Mouse (Mus musculus): ENCODE measurements at regions not wholly inside any gene's neighbourhood (a gene's known extent, or its start where the extent isn't known, plus 50 kb on each side); places are given as distances from the start of the nearest gene placed in this dataset.

DNA sequence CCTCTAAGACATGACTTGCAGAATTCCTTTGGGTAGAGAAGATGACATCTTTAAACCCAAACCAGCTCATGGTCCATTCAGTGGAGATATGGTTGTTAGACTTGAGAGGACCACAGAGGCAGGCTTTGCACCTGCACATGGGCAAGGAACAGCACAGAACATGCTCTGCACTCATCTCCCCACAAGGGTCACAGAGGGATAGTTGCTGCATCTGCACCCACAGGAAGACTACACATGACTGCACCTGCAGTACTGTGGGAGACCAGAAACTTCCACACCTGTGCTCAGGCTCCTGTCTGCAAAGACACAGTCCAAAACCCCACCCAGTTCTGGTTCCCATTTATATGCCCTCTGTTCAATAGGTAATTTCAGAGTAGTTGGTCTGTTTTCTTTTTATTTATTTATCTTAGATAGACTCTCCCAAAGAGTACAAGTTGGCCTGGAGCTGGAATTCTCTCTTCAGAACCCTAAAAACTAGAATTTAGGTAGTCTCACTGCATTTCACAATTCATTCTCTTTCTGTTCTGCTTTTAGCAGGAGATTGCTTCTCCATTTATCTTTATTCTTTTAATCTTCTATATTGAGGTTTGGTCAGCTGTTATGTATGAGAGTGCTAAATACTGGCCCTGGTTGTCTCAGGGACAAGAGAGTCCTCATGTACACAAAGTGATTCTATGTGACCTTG, 110.4 kb downstream of the Cysltr2 start (continued):
- TF ChIP-seq GABPA (IDR thresholded peaks at IDR 0.05; ENCODE audit: insufficient replicate concordance, low read depth, low read length), result no peak
- TF ChIP-seq MEF2A (IDR thresholded peaks at IDR 0.05; ENCODE audit: borderline replicate concordance, low read depth, low read length), result peak; percentile 41; the same call in 1 of the 2 replicates
- peak; percentile 33; the same call in 1 of the 2 replicates for TF ChIP-seq JUN (IDR thresholded peaks at IDR 0.05; ENCODE audit: insufficient read depth, low read depth, low read length)
- peak; percentile 70 for TF ChIP-seq ETS1 (conservative IDR thresholded peaks at IDR 0.05; ENCODE audit: low read depth, low read length)
- peak; percentile 92 for TF ChIP-seq TCF12 (IDR thresholded peaks at IDR 0.05; ENCODE audit: low read depth, low read length)
- peak; percentile 80 for TF ChIP-seq BHLHE40 (IDR thresholded peaks at IDR 0.05; ENCODE audit: low read depth, low read length)
- peak; percentile 11 for TF ChIP-seq RAD21 (IDR thresholded peaks at IDR 0.05; ENCODE audit: low read depth, low read length)
- no peak for TF ChIP-seq USF2 (conservative IDR thresholded peaks at IDR 0.05; ENCODE audit: low read depth, low read length)

DNA sequence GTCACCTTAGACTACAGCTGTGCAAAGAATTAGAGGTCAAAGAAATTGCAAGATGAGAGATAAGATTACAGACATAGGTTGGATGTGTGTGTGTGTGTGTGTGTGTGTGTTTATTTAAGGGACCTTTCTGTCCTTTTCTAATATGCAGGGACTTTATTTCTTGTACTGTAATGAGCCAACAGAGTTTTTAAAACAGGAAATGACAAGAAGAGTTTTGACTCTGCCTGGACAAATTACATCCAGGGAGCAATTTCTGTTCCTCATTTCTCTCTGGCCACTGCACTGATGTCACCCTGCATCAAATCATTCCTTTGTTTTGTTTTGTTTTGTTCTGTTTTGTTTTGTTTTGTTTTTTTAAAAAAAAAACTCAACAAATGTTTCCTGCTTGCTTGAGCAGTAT, 115.3 kb downstream of the Cysltr2 start:
- peaks cover 1% of the 10 kb centered on the region for H3K27me3 ChIP-seq (replicated peaks)
- dilution Hi-C loops (cut with MboI; ENCODE audit: extremely low pct_ligation_motif_present, extremely low pct_unique_long_range_greater_than_20kb, low sequenced_read_pairs) (no loop called here), in situ Hi-C loops (cut with MboI; ENCODE audit: low pct_ligation_motif_present, low pct_unique_long_range_greater_than_20kb, low sequenced_read_pairs) (no loop called here)
- peak overlapping the region; percentile 56; the same call in 1 of the 2 replicates for H3K9ac ChIP-seq (ENCODE audit: insufficient read depth, low read depth)
- H3K4me2 ChIP-seq (ENCODE audit: insufficient read depth, low read depth, poor library complexity, severe bottlenecking), result peak overlapping the region; percentile 34
- H3K4me1 ChIP-seq (ENCODE audit: control insufficient read depth in 1 of 2, insufficient read depth in 2 of 2), result peaks cover 20 to 66% of the 10 kb centered on the region in 2 experiments
- no peaks in the 10 kb centered on the region for H3K9me3 ChIP-seq (replicated peaks; ENCODE audit: low read length)
- H3K79me2 ChIP-seq (replicated peaks; ENCODE audit: control insufficient read depth, extremely low read depth, insufficient read depth, poor library complexity, severe bottlenecking), result no peaks in the 10 kb centered on the region
- H3K4me3 ChIP-seq (replicated peaks in 1 of 3; ENCODE audit: low read depth in 2 of 3, low read length in 2 of 3, poor library complexity in 1 of 3), result no peak overlapping the region
- H3K36me3 ChIP-seq (replicated peaks in 1 of 2; ENCODE audit: control insufficient read depth in 1 of 2, insufficient read depth in 1 of 2, low read length in 1 of 2), result no peaks in the 10 kb centered on the region
- peak overlapping the region; percentile 60 for H3K27ac ChIP-seq (ENCODE audit: insufficient read depth, low read depth)
- TF ChIP-seq ELF1 (IDR thresholded peaks at IDR 0.05; ENCODE audit: low read depth, low read length), result peak; percentile 43; the same call in 1 of the 2 replicates
- TF ChIP-seq USF2 (conservative IDR thresholded peaks at IDR 0.05; ENCODE audit: low read depth, low read length), result no peak
- TF ChIP-seq MEF2A (IDR thresholded peaks at IDR 0.05; ENCODE audit: borderline replicate concordance, low read depth, low read length), result peak; percentile 87
- TF ChIP-seq NRF1 (IDR thresholded peaks at IDR 0.05; ENCODE audit: low read depth, low read length), result no peak
- peak; percentile 95 for TF ChIP-seq JUND (conservative IDR thresholded peaks at IDR 0.05; ENCODE audit: low read depth, low read length)
- peak; percentile 62; the same call in 1 of the 2 replicates for TF ChIP-seq MAFK (IDR thresholded peaks at IDR 0.05; ENCODE audit: insufficient replicate concordance, low read length)
- no peak for TF ChIP-seq SMC3 (IDR thresholded peaks at IDR 0.05; ENCODE audit: low read depth, low read length)
- peak; percentile 98 for TF ChIP-seq EP300 (IDR thresholded peaks at IDR 0.05; ENCODE audit: low read length)
- TF ChIP-seq ZNF384 (IDR thresholded peaks at IDR 0.05; ENCODE audit: low read depth, low read length), result no peak; the same call in 1 of the 2 replicates
- TF ChIP-seq CTCF (conservative IDR thresholded peaks at IDR 0.05 in 1 of 2, IDR thresholded peaks at IDR 0.05 in 1 of 2; ENCODE audit: low read depth in 2 of 2, low read length in 2 of 2), result no peak
- TF ChIP-seq TCF12 (IDR thresholded peaks at IDR 0.05; ENCODE audit: low read depth, low read length), result peak; percentile 87
- TF ChIP-seq MYC (IDR thresholded peaks at IDR 0.05; ENCODE audit: low read depth, low read length), result no peak
- TF ChIP-seq TBP (conservative IDR thresholded peaks at IDR 0.05; ENCODE audit: low read depth, low read length), result 0 out of 2 replicates have a peak, but pooled peaks have one; percentile 17
- TF ChIP-seq BHLHE40 (IDR thresholded peaks at IDR 0.05; ENCODE audit: low read depth, low read length), result peak; percentile 70
- TF ChIP-seq ETS1 (conservative IDR thresholded peaks at IDR 0.05; ENCODE audit: low read depth, low read length), result peak; percentile 82
- TF ChIP-seq JUN (IDR thresholded peaks at IDR 0.05; ENCODE audit: insufficient read depth, low read depth, low read length), result peak; percentile 90
- peak; percentile 99 for TF ChIP-seq IRF4 (IDR thresholded peaks at IDR 0.05; ENCODE audit: low read depth, low read length)
- 0 out of 2 replicates have a peak, but pooled peaks have one; percentile 6 for TF ChIP-seq CHD1 (IDR thresholded peaks at IDR 0.05; ENCODE audit: low read depth, low read length)
- no peak for TF ChIP-seq PAX5 (IDR thresholded peaks at IDR 0.05; ENCODE audit: low read length)
- no peak for TF ChIP-seq SIN3A (IDR thresholded peaks at IDR 0.05; ENCODE audit: low read length)
- no peak for TF ChIP-seq KAT2A (IDR thresholded peaks at IDR 0.05; ENCODE audit: insufficient replicate concordance, low read length)
- 0 out of 2 replicates have a peak, but pooled peaks have one; percentile 63 for TF ChIP-seq CHD2 (IDR thresholded peaks at IDR 0.05; ENCODE audit: low read length)
- TF ChIP-seq RCOR1 (conservative IDR thresholded peaks at IDR 0.05; ENCODE audit: low read depth, low read length), result peak; percentile 93
- no peak for TF ChIP-seq E2F4 (IDR thresholded peaks at IDR 0.05; ENCODE audit: insufficient replicate concordance, low read depth, low read length)
- DNase-seq (ENCODE audit: extremely low read depth), result peak; percentile 64
